Mouse (Mus musculus): ENCODE results near the gene Tmem130.
A peak's percentile ranks its signal among the peaks of the same experiment; 100 is the strongest.
"Not testable (repeated sequence)": the region's sequence is repeated elsewhere in the genome, so short reads cannot be mapped to it uniquely, and the experiment has no call there.

The Tmem130 gene

DNA sequence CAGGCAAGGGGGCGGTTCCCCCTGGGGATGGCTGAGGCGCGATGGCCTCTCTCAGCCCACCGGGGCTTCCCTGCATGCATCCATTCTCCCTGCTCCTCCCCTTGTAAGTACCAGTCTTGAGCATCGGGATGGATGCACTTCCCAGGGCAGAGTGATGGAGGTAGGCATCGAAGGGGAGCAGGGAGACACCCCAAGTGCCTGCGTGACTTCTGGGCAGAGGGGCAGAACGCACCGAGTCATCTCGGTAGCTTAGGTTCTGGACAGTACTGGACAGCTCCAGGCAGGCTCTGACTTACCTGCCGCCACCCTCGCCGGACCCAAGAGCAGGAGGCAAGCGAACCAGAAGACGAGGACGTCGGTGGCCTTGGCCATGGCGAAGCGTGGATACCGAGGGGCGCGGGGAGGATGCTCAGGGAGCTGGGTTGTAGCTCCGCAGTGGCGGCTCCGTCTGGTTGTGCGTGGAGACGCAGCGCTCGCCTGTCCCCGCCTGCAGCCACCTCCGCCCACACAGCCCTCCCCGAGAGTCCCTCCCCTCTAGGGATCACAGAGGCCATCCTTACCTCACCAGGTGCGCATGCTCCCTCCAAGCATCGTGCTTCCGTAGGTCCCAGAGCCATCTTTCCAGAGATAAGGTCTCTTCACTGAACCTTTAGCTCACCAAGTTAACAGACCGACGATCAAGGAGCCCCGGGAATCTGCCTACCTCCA lies at the start of gene Tmem130:
TSS of gene Tmem130 (minus strand) at position 658 of the 708 bp plus-strand sequence.
- DNase-seq (ENCODE audit: low spot score) = peak; percentile 78

- DNase-seq (ENCODE audit: low spot score) = no peak
These were observed 45.3 kb upstream of the Tmem130 start for GRCm38 (mm10) chr5:144806931-144807330.

GRCm38 (mm10) chr5:144804181-144804580 lies 42.6 kb upstream of the Tmem130 start:
- DNase-seq (ENCODE audit: low spot score) = no peak

DNA sequence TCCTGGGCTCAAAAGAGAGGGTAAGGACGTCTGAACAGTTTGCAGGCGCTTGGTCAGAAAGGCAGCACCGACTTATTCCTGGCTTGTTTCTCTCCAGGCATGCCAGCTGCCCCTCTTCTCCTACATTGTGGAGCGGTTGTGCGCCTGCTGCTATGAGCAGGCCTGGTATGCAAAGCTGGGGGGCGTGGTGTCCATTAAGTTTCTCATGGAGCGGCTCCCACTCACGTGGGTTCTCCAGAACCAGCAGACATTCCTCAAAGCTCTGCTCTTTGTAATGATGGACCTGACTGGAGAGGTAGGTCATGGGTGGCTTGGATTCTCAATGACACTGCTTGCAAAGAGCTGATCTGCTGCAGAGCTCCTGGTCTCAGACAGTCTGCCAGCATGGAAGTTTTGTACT lies 41.4 kb upstream of the Tmem130 start:
- no peak for DNase-seq (ENCODE audit: low spot score)

- no peak for DNase-seq (ENCODE audit: low spot score)
These were observed 35.5 kb upstream of the Tmem130 start for GRCm38 (mm10) chr5:144797116-144797515.

GRCm38 (mm10) chr5:144794687-144795086 lies 33.1 kb upstream of the Tmem130 start:
- DNase-seq (ENCODE audit: low spot score) = peak; percentile 15

GRCm38 (mm10) chr5:144793374-144793773 lies 31.8 kb upstream of the Tmem130 start:
- DNase-seq (ENCODE audit: low spot score) = no peak

GRCm38 (mm10) chr5:144786464-144786863 lies 24.8 kb upstream of the Tmem130 start:
- no peak for DNase-seq (ENCODE audit: low spot score)

GRCm38 (mm10) chr5:144780654-144781053 lies 19.0 kb upstream of the Tmem130 start:
- DNase-seq (ENCODE audit: low spot score) = no peak

DNA sequence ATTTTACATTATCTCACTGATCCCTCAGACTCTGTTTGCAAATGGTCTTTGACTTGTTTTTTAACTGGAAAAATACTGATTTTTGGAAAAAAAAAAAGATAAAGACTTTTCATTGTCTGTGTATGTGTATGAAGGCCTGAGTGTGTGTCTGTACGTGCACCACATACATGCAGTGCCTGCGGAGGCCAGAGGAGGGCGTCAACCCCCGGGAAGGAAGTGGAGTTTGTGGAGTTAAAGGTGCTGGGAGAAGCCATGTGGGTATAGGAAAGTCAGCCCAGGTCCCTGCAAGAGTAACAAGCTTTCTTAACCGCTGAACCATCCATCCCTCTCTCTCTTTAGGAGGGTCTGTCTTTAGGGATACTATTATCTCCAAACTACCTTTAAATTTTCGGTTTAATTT lies 11.6 kb upstream of the Tmem130 start:
- DNase-seq (ENCODE audit: low spot score) = no peak

GRCm38 (mm10) chr5:144769067-144769482 lies 7.5 kb upstream of the Tmem130 start:
- no peak for DNase-seq (ENCODE audit: low spot score)

DNA sequence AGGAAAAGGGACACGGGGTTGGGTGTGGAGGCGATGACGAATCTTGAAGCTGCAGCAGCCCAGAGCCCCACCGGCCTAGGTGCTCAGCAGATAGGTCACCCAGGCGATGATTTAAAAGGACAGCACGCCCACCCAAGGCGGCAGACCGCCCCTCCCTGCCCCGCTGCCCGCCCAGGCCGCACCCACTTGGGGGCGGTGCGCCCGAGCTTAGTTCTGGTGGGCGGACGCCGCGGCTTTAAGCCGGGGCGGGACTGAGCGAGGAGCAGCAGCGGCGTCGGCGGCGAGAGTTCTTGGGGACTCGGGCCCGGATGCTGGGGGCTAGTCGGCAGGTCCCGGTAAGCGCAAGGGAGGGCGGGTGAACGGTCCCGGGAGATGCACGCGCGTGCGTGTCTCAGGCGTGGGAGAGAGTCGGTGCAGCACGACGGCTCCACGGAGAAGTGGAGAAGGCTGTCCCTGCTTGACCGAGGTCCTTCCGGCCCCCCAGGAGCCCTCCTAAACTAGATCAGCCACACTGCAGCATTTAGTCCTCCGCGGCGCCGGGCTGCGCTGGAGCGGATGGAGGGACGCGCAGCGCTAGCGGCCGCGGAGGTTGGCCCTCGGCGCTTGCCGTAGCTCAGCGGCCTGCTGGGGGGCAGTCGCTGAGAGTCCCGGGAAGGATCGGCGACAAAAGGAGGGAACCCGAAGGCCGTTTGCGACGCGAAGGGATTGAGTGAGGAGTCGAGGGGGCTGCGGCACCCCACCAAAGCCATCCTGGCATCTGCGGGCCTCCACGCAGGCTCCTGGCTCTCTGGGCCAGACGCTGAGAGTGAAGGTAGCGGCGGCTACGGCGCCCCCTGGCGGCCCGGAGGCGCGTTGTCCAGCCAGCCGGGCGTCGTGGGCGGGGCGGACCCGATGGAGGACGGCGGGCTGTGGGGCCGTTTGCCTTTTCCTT lies 6.6 kb upstream of the Tmem130 start:
- peak; percentile 93 for DNase-seq (ENCODE audit: low spot score)

- not testable (repeated sequence) for DNase-seq (ENCODE audit: low spot score)
These were observed 5.6 kb upstream of the Tmem130 start, which contains the start of gene Trrap for GRCm38 (mm10) chr5:144767106-144767798. Gene Trrap, plus strand, starts transcription at chr5:144767732.

GRCm38 (mm10) chr5:144766646-144767045 lies 5.0 kb upstream of the Tmem130 start:
- DNase-seq (ENCODE audit: low spot score) = no peak

- DNase-seq (ENCODE audit: low spot score) = no peak
These were observed 4.4 kb upstream of the Tmem130 start for GRCm38 (mm10) chr5:144766026-144766425.

- no peak for DNase-seq (ENCODE audit: low spot score)
These were observed 3.2 kb downstream of the Tmem130 start for GRCm38 (mm10) chr5:144758422-144758821.

- DNase-seq (ENCODE audit: low spot score) = no peak
These were observed 4.2 kb downstream of the Tmem130 start for GRCm38 (mm10) chr5:144757402-144757801.

DNA sequence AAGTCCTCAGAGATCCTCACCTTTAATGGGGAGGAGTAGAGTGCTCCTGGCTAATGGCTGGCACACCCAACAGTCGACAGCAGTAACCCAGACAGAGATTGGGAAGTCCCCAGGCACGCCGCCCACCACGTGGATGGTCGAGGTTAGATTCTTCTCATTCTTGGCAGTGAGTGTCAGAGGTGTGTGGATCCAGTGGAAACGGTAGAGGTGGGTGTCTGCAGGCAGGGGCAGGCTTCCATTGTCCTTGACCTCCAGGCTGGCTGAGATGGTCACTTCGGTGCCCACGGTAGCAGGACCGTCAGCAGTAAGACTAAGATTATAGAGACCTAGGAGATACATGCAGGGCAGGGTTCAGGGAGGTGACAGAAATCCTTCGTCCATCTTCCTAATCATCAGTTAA lies 6.4 kb downstream of the Tmem130 start:
- DNase-seq (ENCODE audit: low spot score) = peak; percentile 75

GRCm38 (mm10) chr5:144753041-144753440 lies 8.6 kb downstream of the Tmem130 start:
- DNase-seq (ENCODE audit: low spot score) = no peak

DNA sequence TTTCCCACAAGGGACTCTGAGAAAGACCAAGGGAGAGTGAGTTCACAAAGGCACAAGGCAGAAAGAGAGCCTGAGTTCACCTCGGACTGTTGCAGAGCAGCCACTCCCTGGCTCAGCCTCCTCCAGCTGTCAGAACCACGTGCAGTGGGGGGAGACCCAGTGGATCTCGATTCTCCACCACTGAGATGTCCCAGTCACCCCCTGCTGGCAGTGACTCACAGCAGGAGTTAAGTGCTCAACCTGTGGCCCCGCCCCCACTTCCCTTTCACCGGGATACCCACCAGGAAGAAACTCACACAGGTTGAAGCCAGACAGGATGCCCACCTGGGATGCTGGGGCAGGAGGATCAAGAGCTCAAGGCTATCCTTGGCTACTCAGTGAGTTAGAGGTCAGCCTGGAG lies 9.2 kb downstream of the Tmem130 start:
- peak; percentile 56 for DNase-seq (ENCODE audit: low spot score)

DNA sequence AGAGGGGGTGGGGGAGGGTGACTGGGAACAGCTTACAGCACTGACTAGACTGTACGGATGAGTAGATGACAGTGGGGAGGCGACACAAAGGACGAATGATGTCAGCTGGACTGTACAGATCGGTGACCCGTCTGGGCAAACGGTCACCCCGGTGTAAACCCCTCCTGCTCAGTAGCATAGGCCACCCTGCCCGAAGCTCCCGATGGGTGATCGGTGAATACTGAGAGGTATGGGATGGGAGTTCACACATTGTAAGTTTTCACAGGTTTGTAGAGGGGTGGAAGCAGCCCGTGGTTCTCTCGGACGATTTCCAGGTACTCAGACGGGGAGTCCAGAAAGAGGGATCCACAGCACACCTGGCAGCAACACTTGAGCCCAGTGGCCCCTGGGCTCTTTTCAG lies 24.5 kb downstream of the Tmem130 start:
- no peak for DNase-seq (ENCODE audit: low spot score)

- peak; percentile 32 for DNase-seq (ENCODE audit: low spot score)
These were observed 26.7 kb downstream of the Tmem130 start for GRCm38 (mm10) chr5:144734949-144735348.
